Mouse (Mus musculus) megakaryocyte, embryonic 14.5 days (primary cell): ENCODE results near the gene Cntrl.

ENCODE experiments used
- FLI1 ChIP-seq: IDR thresholded peaks from 2 replicates; pipeline ENCODE4 v1.6.1; 2012; ENCODE audit warnings: low read length, inconsistent platforms, mixed read lengths
- GATA1 ChIP-seq: IDR thresholded peaks from 3 replicates; pipeline ENCODE4 v1.6.1; 2012; ENCODE audit warnings: mixed read lengths, low read length, inconsistent platforms, borderline replicate concordance

DNA sequence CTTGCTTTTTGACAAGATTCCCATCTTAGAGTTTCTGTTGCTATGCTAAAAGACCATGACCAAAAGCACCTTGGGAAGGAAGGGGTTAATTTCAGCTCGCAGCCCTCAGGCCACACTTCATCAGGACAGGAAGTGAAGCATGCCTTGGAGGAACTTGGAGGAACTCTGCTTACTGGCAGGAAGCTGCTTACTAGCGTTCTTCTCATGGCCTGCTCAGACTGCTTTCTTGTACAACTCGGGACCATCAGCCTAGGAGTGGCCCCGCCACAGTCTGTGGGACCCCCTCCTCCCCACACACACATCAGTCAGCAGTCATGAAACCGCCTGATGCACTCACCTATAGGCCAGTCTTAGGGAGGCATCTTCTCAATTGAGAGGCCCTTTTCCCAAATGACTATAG, 64.8 kb downstream of the Cntrl start:
- TF ChIP-seq GATA1 (no peak), FLI1 (no peak)
